Mouse (Mus musculus): ENCODE measurements around the gene Hsfy2. TPM values are rescaled to one million over a fixed set of nuclear protein-coding genes. Genes with fewer than 3 reads are reported as not detected.

Gene Hsfy2
- polyA plus RNA-seq, 1 experiment from 2014 or later, result not detected

DNA sequence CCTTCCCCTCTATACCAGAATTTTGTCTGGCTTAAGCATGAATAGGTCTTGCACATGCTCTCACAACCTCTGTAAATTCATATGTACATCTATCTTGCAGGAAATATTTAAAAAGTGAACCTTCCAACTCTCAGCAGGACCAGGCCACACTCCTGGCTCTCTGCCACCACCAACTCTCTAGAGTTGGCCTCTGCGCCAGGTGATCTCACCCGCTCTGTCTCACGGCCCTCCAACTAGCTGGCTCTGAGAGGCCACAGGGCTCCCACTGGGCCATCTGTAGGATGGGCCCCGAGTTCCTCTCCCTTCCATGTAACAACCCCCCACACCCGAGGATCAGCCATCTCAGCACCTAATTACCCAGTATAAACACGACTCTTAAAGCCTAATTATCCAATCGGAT is 10.4 kb downstream of the Hsfy2 start:
- no peaks in the 10 kb centered on the region for H3K4me1 ChIP-seq (replicated peaks; ENCODE audit: control insufficient read depth, insufficient read depth, low read length)
- ATAC-seq (replicated peaks; ENCODE audit: low FRiP score) (no peak), DNase-seq (ENCODE audit: low spot score) (no peak)
- no peaks in the 10 kb centered on the region for H3K27me3 ChIP-seq (ENCODE audit: control insufficient read depth, insufficient read depth, low read length)
- WGBS, result 82% methylated on average over 7 of the region's 7 CpGs
- H3K4me3 ChIP-seq (ENCODE audit: low read depth, low read length), result no peak overlapping the region
- H3K27ac ChIP-seq (ENCODE audit: low read depth, low read length), result no peak overlapping the region
- H3K9me3 ChIP-seq (ENCODE audit: control insufficient read depth, low read length), result no peaks in the 10 kb centered on the region
- H3K4me2 ChIP-seq (ENCODE audit: low read depth, low read length, severe bottlenecking), result no peak overlapping the region
- H3K36me3 ChIP-seq (ENCODE audit: control insufficient read depth, insufficient read depth, low read length), result no peaks in the 10 kb centered on the region
- H3K9ac ChIP-seq (ENCODE audit: low read length), result no peak overlapping the region

GRCm38 (mm10) chr1:56624304-56624703 is 12.9 kb downstream of the Hsfy2 start:
- H3K36me3 ChIP-seq (ENCODE audit: control insufficient read depth, insufficient read depth, low read length), result no peaks in the 10 kb centered on the region
- DNase-seq (ENCODE audit: low spot score), result no peak
- H3K4me3 ChIP-seq (ENCODE audit: low read depth, low read length), result no peak overlapping the region
- ATAC-seq (replicated peaks; ENCODE audit: low FRiP score), result no peak
- no peak overlapping the region for H3K27ac ChIP-seq (ENCODE audit: low read depth, low read length)
- H3K9me3 ChIP-seq (ENCODE audit: control insufficient read depth, low read length), result no peaks in the 10 kb centered on the region
- H3K4me1 ChIP-seq (replicated peaks; ENCODE audit: control insufficient read depth, insufficient read depth, low read length), result no peaks in the 10 kb centered on the region
- no peak overlapping the region for H3K4me2 ChIP-seq (ENCODE audit: low read depth, low read length, severe bottlenecking)
- whole genome bisulfite sequencing, result 88% methylated on average over 3 of the region's 3 CpGs
- H3K9ac ChIP-seq (ENCODE audit: low read length), result no peak overlapping the region
- no peaks in the 10 kb centered on the region for H3K27me3 ChIP-seq (ENCODE audit: control insufficient read depth, insufficient read depth, low read length)

- no peaks in the 10 kb centered on the region for H3K9me3 ChIP-seq (ENCODE audit: control insufficient read depth, low read length)
- no peaks in the 10 kb centered on the region for H3K27me3 ChIP-seq (ENCODE audit: control insufficient read depth, insufficient read depth, low read length)
- no peaks in the 10 kb centered on the region for H3K36me3 ChIP-seq (ENCODE audit: control insufficient read depth, insufficient read depth, low read length)
- H3K9ac ChIP-seq (ENCODE audit: low read length), result no peak overlapping the region
- H3K4me1 ChIP-seq (replicated peaks; ENCODE audit: control insufficient read depth, insufficient read depth, low read length), result no peaks in the 10 kb centered on the region
- no peak overlapping the region for H3K4me3 ChIP-seq (ENCODE audit: low read depth, low read length)
- ATAC-seq (replicated peaks; ENCODE audit: low FRiP score), result no peak
- no peak for DNase-seq (ENCODE audit: low spot score)
- H3K27ac ChIP-seq (ENCODE audit: low read depth, low read length), result no peak overlapping the region
- no peak overlapping the region for H3K4me2 ChIP-seq (ENCODE audit: low read depth, low read length, severe bottlenecking)
- 85% methylated on average over 1 of the region's 1 CpGs for WGBS
Observed at GRCm38 (mm10) chr1:56612384-56612783, 24.9 kb downstream of the Hsfy2 start.

Data from forebrain, embryonic 11.5 days (tissue).